Mouse (Mus musculus) ES-E14 (cell line): ENCODE measurements at regions not wholly inside any gene's neighbourhood (a gene's known extent, or its start where the extent isn't known, plus 50 kb on each side); places are given as distances from the start of the nearest gene placed in this dataset.

Experiments
- DNase-seq: peaks from one replicate; pipeline ENCODE4 v3.0.0-alpha.2; 2013; ENCODE audit warnings: low read depth, low spot score
- H3K27ac ChIP-seq: 2 replicates; pipeline ENCODE4 v1.5.1; 2012; ENCODE audit warnings: low read depth, mild to moderate bottlenecking, low read length, moderate library complexity, mixed read lengths; ENCODE audit not compliant: poor library complexity, insufficient read depth, severe bottlenecking
- H3K36me3 ChIP-seq: 2 replicates; pipeline ENCODE4 v1.6.1; 2012; ENCODE audit warnings: mild to moderate bottlenecking, low read length, moderate library complexity, mixed read lengths; ENCODE audit not compliant: control insufficient read depth, poor library complexity, insufficient read depth, severe bottlenecking
- H3K4me1 ChIP-seq, 2 experiments: fragments of 150-350 bp in 1 of 2; sonication (generic) in 1 of 2; 2 replicates each; pipeline ENCODE4 v1.6.1; 2012; ENCODE audit warnings: low read length in 2 of 2, mild to moderate bottlenecking in 1 of 2, mixed read lengths in 1 of 2; ENCODE audit not compliant: control insufficient read depth in 2 of 2, insufficient read depth in 2 of 2, poor library complexity in 1 of 2
- H3K4me3 ChIP-seq, 2 experiments: fragments of 150-350 bp in 1 of 2; sonication (generic) in 1 of 2; 2 replicates each; pipeline ENCODE4 v1.5.1; 2012; ENCODE audit warnings: low read length in 2 of 2, low read depth in 1 of 2, mild to moderate bottlenecking in 1 of 2, mixed read lengths in 1 of 2; ENCODE audit not compliant: insufficient read depth in 1 of 2, poor library complexity in 1 of 2, severe bottlenecking in 1 of 2
- H3K9ac ChIP-seq: 2 replicates; pipeline ENCODE4 v1.6.1; 2012; ENCODE audit warnings: low read depth, mild to moderate bottlenecking, low read length, mixed read lengths; ENCODE audit not compliant: poor library complexity, insufficient read depth, severe bottlenecking
- H3K9me3 ChIP-seq: fragments of 150-350 bp; sonication (generic); 2 replicates; pipeline ENCODE4 v1.6.1; 2012; ENCODE audit warnings: low read depth, mild to moderate bottlenecking, low read length; ENCODE audit not compliant: control insufficient read depth, insufficient read depth
- CHD2 ChIP-seq: IDR thresholded peaks from 2 replicates; pipeline ENCODE4 v1.6.1; 2014; ENCODE audit warnings: mild to moderate bottlenecking, low read depth, low read length, inconsistent platforms
- HCFC1 ChIP-seq: IDR thresholded peaks from 2 replicates; pipeline ENCODE4 v1.6.1; 2012; ENCODE audit warnings: low read length, inconsistent platforms, borderline replicate concordance; ENCODE audit not compliant: insufficient read depth
- MAFK ChIP-seq: IDR thresholded peaks from 2 replicates; pipeline ENCODE4 v1.6.1; 2014; ENCODE audit warnings: mild to moderate bottlenecking, low read depth, low read length, inconsistent platforms; ENCODE audit not compliant: insufficient read depth
- ZC3H11A ChIP-seq: IDR thresholded peaks from 2 replicates; pipeline ENCODE4 v1.6.1; 2012; ENCODE audit warnings: low read depth, mild to moderate bottlenecking, inconsistent platforms, low read length, borderline replicate concordance
- ZNF384 ChIP-seq: IDR thresholded peaks from 2 replicates; pipeline ENCODE4 v1.6.1; 2012; ENCODE audit warnings: low read depth, low read length, inconsistent platforms
- in situ Hi-C, 2 experiments: fragments of 600-800 bp; cut with MboI; formaldehyde crosslinking; loops; one replicate each; pipeline ENCODE4 v1.15.1; 2025; ENCODE audit warnings: low sequenced_read_pairs in 2 of 2, inconsistent platforms in 1 of 2; ENCODE audit not compliant: unreplicated experiment in 2 of 2

DNA sequence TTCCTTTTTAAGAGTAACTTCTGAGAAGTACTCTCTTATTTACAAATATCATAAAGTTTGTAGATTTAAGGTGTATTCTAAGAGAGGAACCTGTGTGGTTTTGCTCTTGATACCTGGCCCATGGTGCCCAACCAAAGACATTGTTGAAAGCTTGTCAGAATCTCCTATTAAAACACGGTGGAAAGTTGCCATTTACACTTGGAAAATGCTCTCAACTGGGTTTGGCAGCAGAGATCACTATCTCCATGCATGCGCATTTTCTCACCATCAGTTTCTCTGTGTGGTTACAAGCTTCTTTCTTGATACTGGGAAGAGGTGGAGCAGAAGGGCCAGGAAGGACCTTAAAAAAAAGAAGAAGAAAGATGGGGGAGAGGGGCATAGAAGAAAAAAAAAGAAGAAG lies 94.3 kb downstream of the Apip start:
- no peak for DNase-seq

DNA sequence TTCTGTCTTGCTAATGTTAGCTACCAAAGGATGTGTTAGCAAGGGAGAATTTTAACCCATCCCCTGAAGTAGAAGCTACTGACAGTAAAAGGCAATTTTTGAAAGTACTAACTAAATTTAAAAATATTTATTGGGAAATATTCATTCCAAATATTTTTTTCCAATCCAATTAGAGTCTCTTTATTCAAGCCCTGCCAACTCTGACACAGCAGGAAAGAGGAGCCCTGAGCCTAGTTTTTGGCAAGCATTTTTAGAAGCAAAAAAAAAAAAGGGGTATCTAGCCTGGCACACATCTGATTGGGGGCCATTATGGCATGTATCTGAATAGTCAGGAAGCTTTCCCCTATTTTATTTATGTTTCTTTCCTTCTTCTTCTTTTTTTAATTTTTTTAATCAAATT lies 94.8 kb downstream of the Apip start:
- Histone ChIP-seq H3K9ac (no peak overlapping the region), H3K4me1 (no peaks in the 10 kb centered on the region), H3K36me3 (no peaks in the 10 kb centered on the region), H3K9me3 (no peaks in the 10 kb centered on the region), H3K4me3 (no peak overlapping the region), H3K27ac (no peak overlapping the region)
- TF ChIP-seq MAFK (no peak), ZC3H11A (no peak), HCFC1 (no peak), CHD2 (no peak), ZNF384 (no peak)
- DNase-seq, result no peak
- in situ Hi-C loops, result no loop called here

More for the DNA sequence above, 94.3 kb downstream of the Apip start:
- Histone ChIP-seq H3K27ac (no peak overlapping the region), H3K36me3 (no peaks in the 10 kb centered on the region), H3K4me3 (no peak overlapping the region), H3K4me1 (no peaks in the 10 kb centered on the region), H3K9ac (no peak overlapping the region), H3K9me3 (no peaks in the 10 kb centered on the region)
- in situ Hi-C loops, result no loop called here
- TF ChIP-seq HCFC1, result no peak

DNA sequence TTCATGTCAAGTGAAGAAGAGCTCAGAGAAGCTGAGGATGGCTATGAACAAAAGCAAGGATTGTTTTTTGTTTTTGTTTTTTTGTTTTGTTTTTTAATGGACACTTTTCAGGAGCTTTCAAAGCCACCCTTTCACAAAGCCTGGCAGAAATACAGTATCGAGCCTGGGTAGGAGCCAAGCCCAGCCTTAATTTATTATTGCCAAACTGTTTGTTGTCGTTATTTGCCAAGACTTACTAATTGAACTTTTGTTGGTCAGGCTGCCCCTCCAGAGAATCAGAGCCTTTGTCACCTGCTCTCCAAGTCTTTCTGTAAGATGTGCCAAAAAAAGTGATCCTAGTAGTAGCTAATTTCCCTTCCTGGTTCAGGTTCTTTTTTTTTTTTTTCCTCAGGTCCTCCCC lies 103.9 kb downstream of the Apip start:
- no peaks in the 10 kb centered on the region for H3K9me3 ChIP-seq
- in situ Hi-C loops, result no loop called here
- no peaks in the 10 kb centered on the region for H3K4me1 ChIP-seq
- H3K36me3 ChIP-seq, result no peaks in the 10 kb centered on the region
- no peak for DNase-seq
- no peak overlapping the region for H3K27ac ChIP-seq
- no peak overlapping the region for H3K9ac ChIP-seq
- no peak overlapping the region for H3K4me3 ChIP-seq
- no peak for TF ChIP-seq ZNF384

DNA sequence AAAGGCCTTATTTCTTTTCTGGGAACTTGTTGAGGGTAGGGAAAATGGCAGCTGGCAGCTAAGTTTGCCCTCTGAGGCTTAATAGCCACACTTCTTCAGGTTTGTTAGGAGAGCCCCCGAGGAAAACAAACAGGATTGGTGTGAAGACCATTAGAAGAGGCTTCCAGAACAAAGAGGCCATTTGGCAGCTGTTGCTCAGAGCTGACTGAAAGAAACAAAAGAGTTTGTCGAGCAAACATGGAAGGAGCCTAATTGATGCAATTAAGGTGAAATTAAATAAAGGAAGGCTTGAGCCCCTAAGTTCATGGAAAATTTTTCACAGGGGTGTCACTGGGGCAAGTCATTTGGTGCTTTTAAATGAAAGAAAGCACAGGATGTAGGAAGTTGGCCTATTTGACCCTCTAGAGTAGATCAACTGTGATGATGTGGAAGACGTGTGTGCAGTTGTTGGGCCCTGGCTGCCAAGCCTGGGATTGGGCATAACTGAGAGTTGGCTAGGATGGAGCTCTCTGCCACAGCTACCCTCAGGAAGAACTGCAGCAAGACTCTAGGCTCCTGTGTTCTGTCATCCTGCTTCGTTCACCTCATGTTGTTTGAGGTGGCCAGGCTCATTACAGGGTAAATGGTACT lies 106.9 kb downstream of the Apip start:
- no peaks in the 10 kb centered on the region for H3K36me3 ChIP-seq
- no peak for DNase-seq
- in situ Hi-C loops, result no loop called here

DNA sequence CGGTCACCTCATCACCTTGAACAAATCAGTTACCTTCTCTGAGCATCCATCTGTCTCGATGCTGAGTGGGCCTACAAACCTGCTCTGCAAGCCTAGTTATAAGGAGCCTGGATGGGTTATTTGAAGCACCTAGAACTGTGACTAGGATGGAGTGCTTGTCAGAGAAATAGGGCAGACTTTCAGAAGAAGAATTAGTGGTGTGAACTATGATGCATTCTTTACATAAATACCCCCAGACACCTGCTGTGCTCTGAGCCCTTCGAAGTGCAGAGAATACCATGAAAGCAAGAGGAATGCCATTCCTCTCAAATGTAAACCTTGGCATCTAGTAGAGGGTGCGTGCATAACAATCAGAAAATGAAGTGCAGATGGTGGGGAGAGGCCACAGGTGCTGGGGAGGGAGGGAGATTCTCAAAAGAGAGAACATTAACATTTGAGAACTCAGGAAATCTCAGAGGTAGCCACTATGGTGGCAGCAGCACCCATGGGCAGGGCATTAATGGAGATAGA lies 113.3 kb downstream of the Apip start:
- no peak overlapping the region for H3K9ac ChIP-seq
- TF ChIP-seq MAFK (no peak), HCFC1 (no peak), ZNF384 (no peak), CHD2 (no peak; the same call in 1 of the 2 replicates), ZC3H11A (no peak)
- DNase-seq, result peak; percentile 27
- peaks cover 4% of the 10 kb centered on the region in 2 experiments; a peak in 3 of 4 replicates for H3K4me1 ChIP-seq
- in situ Hi-C loops, result no loop called here
- no peaks in the 10 kb centered on the region for H3K9me3 ChIP-seq
- H3K36me3 ChIP-seq, result no peaks in the 10 kb centered on the region
- H3K27ac ChIP-seq, result no peak overlapping the region
- no peak overlapping the region for H3K4me3 ChIP-seq

More for the DNA sequence above, 106.9 kb downstream of the Apip start:
- no peak overlapping the region for H3K4me3 ChIP-seq
- H3K9ac ChIP-seq, result no peak overlapping the region
- TF ChIP-seq ZNF384, result no peak
- no peak for TF ChIP-seq CHD2
- no peak for TF ChIP-seq MAFK
- no peak for TF ChIP-seq HCFC1
- TF ChIP-seq ZC3H11A, result no peak
- no peak overlapping the region for H3K27ac ChIP-seq
- no peaks in the 10 kb centered on the region for H3K4me1 ChIP-seq
- no peaks in the 10 kb centered on the region for H3K9me3 ChIP-seq
